Mouse (Mus musculus): Measurements from ENCODE around the gene Taar8c.

DNA sequence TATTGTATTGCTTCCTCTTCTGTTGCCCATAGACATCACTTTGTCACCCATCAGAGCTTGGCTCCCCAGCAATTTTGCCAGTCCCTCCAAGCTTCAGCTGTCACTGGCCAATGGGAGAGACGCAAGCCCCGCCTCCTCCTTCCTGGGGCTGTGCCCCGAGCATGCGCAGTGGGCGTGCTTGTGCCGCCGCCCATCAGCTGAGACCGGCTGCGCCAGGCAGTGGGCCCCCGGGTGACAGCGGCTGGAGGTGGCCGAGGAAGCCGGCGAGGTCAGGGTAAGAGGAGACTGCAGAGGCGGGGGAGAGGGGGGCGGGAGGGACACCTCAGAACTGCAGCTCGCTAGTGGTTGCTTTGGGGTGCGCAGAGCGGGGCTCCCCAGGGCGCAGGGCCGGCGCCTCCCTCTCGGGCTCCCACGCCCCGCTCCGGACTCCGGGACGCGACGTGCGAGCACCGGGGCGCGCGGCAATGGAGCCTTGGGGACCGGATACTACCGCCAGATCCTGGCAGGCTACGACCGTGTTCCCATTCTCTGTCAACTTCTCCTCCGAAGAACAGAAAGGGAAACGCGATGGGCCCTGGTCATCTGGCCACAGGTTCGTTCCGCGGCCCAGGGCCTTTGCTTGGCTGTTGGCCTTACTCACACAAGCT lies 47.5 kb upstream of the Taar8c start, which contains the start of gene Stx7:
- no peak for TF ChIP-seq GATA1 (IDR thresholded peaks at IDR 0.05; ENCODE audit: low read length)
- no peak for TF ChIP-seq TAL1 (IDR thresholded peaks at IDR 0.05; ENCODE audit: low read length)

Data from erythroblast, embryonic 14.5 days (primary cell).